Mouse (Mus musculus) testis, adult 2 months (tissue): Measurements from ENCODE around the gene Zfp811.

Experiments used
- CTCF ChIP-seq: fragments of 200-500 bp; IDR thresholded peaks from 2 replicates; pipeline ENCODE4 v1.5.1; 2012; ENCODE audit warnings: low read depth, mild to moderate bottlenecking, inconsistent platforms, low read length, moderate library complexity; ENCODE audit not compliant: control insufficient read depth, insufficient read depth, insufficient replicate concordance
- POLR2A ChIP-seq: fragments of 200-500 bp; IDR thresholded peaks from 2 replicates; pipeline ENCODE4 v1.6.1; 2012; ENCODE audit warnings: low read depth, mild to moderate bottlenecking, inconsistent platforms, low read length, moderate library complexity; ENCODE audit not compliant: control insufficient read depth

DNA sequence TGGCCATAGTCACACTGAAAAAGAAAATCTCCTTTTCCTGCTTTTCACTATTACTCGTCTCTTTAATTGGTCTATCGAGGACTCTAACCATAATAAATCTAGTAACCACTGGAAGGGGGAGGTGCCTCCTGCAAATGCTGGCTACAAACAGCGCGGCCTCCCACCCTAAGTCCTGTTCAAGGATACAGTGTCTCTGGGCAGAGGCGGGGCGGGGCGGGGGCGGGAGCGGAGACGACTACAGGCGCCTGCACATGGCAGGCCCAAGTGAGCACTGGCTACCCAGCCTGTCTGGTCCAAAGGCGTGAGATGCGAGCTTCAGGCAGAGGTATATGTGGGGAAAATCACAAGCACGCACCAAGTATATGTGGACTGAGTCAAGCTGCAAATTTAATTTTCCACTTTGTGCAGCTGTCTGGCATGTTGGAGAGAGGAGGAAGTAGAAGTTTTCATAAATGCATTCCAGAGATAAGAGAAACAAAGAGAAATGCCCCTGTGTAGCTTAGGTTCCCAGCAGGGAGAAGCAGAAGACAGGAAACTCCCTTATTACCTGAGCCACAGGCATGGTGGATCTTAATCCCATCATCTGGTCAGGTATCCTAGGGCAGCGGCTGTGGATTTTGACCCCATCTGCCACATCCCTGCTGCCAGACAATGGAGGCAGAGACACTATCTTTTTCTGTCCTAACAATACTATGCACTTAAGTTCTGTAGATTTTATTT lies 29.5 kb upstream of the Zfp811 start:
- TF ChIP-seq POLR2A (no peak), CTCF (no peak)
